Mouse (Mus musculus) adrenal gland, adult 10 weeks (tissue): ENCODE results near the gene Vmn2r83. TPM values are rescaled to one million over a fixed set of nuclear protein-coding genes. Genes with fewer than 3 reads are reported as not detected.

Experiments
- polyA plus RNA-seq: library from polyadenylated mRNA; stranded (reverse); fragments of 350-450 nt; fragmentation: Illumina TruSeq; extraction: RNeasy Lipid Tissue Mini Kit (QIAGEN cat#74804); gene quantifications from one replicate; pipeline ENCODE4 v1.2.3, GENCODE M21; 2014; ENCODE audit warnings: low read depth, low replicate concordance

The Vmn2r83 gene
- not detected for polyA plus RNA-seq

DNA sequence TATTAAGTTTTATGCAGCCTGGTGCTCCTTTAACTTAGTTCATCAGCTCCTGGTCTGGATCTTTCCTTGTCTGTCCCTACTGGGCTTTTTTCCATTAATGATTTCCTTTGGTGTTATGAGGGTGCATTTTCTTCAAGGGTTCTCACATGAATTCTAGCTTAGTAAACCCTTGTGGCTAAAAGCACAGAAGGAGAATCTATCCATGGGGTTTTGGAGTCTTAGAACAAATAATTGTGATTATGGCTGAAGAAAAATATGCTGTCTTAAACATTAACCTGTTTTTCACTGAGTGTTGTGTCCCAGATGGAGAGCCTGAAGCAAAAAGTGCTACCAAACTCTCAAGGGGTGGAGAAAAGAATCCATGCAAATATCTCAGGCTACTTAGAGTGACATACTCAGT lies at the start of gene Vmn2r83:
Vmn2r83 (plus strand) TSS at position 301 of the 400 bp plus-strand sequence.

GRCm38 (mm10) chr10:79533126-79533911 lies 64.8 kb downstream of the Vmn2r83 start, which contains the start of gene Plpp2:
TSS of gene Plpp2 (minus strand) at chr10:79533796.

Other genes with a start within 250 kb of the Vmn2r83 start
- gene Vmn2r81, start 221.0 kb upstream of the Vmn2r83 start, polyA plus RNA-seq, result not detected
- gene Vmn2r82, start 112.2 kb upstream of the Vmn2r83 start, polyA plus RNA-seq, result not detected
- 1.7 TPM for gene Plpp2, start 65.1 kb downstream of the Vmn2r83 start, polyA plus RNA-seq
- gene Mier2, start 86.5 kb downstream of the Vmn2r83 start, polyA plus RNA-seq, result not detected
- gene Theg, start 118.6 kb downstream of the Vmn2r83 start, polyA plus RNA-seq, result not detected
- gene C2cd4c, start 145.3 kb downstream of the Vmn2r83 start, polyA plus RNA-seq, result not detected
- 1.1 TPM for gene Shc2, start 169.2 kb downstream of the Vmn2r83 start, polyA plus RNA-seq
- not detected for gene Odf3l2, start 177.0 kb downstream of the Vmn2r83 start, polyA plus RNA-seq
- gene Madcam1, start 195.8 kb downstream of the Vmn2r83 start, polyA plus RNA-seq, result not detected
- gene Tpgs1, start 200.6 kb downstream of the Vmn2r83 start, polyA plus RNA-seq, result not detected
- not detected for gene Cdc34, start 213.5 kb downstream of the Vmn2r83 start, polyA plus RNA-seq
- gene Gzmm, start 220.3 kb downstream of the Vmn2r83 start, polyA plus RNA-seq, result not detected
- gene Bsg, start 235.8 kb downstream of the Vmn2r83 start, polyA plus RNA-seq, result 289 TPM
- gene Hcn2, start 247.9 kb downstream of the Vmn2r83 start, polyA plus RNA-seq, result not detected